Mouse (Mus musculus) kidney, postnatal 4 days (tissue): ENCODE data around the gene Ndc80.
"Not testable (repeated sequence)": the region's sequence is repeated elsewhere in the genome, so short reads cannot be mapped to it uniquely, and the experiment has no call there.

Experiments
- DNase-seq, 2 experiments: peaks; one replicate each; pipeline ENCODE4 v3.0.0; 2021; ENCODE audit warnings: mixed read lengths in 2 of 2

Gene Ndc80

DNA sequence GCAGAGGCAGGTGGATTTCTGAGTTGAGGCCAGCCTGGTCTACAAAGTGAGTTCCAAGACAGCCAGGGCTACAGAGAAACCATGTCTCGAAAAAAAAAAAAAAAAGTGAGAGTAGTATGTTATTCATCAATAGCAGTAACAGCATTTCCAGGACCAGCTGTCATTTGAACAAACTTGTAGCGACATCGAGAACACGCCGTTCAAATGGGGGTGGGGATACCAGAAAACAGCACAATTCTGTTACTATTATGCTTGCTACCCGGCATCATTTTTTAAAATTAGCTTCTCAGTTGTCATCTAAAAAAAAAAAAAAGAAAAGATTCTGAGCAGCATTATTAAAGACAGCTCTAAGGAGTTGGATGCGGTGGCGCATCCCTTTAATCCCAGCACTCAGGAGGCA, 49.2 kb downstream of the Ndc80 start:
- DNase-seq = no peak

DNA sequence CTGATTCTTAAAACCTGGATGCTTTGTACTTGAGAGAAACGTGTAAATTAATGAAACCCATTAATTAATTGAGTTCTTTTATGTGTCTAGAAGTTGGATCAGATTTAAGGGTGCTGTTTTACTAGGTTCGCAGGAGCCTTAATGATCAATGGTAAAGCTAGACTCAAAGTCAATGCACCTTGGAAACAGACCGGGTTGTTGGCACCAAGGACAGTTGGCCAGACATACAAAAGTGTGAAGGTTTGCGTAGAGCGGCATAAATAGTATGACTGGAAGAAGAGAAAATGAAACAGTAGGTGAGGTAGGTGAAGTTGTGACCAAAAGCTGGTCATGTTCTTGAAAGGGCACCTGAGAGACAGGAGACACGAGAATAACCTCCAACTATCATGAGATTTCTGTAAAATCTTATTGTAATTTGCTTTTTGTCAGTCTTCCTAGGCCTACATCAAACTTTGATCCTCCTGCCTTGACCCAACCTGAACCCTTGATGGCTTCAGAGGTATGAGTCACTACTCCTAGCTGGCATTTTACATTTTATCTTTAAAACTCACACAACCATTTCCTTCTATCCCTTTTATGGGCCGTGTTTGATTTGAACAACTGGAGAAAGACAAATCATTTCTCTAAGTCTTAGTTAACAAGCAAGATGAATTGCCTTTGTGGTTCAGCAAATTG, 50.2 kb downstream of the Ndc80 start:
- DNase-seq = no peak

DNA sequence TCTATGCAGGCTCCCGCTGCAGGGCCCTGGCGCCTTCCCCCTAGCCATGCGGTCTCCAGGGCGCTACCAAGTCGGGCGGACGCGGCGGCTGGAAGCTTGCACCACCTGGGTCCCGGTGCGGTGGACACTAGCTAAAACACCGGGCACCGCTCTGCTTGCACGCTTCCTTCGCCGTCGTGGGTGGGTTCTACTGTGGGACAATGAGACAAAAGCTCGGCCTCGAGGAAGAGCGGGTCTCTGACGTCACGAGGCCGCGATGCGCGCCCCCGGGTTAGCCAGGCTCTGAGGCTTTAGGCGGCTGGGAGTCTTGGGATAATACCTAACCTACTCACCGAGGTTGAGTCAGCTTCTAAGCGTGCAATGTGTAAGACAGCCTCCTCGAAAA, 51.0 kb downstream of the Ndc80 start:
- peak; percentile 79 to 86 for DNase-seq

DNA sequence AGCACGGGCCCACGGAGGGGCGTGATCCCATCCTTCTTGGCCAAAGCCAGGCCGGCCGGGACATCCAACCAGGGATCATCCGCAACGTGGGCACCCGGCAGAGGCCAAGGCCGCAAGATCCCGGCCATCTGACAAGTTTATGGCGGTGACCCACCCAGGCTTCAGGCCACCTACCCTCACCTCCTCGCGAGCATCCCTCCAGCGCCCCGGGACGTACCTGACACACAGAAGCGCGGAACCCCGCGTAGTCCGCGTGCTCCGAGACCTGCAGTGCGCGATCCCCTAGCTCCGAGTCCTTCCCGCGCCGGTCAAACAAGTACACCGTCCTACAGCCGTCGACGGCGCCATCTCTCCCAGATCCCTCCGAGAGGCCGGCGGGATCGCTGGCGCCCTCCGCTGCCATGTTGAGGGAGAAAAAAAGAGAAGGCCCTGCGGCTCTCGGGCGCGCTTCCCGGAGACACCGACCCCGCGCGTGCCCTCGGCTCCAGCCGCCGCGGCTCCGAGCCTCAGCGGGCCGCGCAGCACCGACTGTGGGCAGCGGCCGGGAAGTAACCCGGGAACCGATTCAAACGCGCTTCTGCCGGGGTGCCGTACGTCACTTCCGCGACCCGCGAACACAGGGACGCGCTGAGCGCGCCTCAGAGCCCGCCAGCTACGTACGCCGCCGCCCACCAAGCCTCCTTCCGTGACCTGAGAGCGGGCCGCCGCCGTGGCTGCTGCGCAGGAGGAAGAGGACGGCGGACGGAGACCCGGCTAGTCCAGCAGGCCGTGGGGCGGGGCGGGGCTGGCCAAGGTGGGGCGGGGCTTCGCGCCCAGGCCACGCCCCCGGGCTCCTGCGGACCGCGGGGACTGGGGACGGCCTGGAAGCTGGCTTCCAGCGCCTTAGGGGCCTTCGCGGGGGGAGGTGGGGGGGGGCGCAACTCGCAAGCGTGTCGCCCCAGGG, 51.6 kb downstream of the Ndc80 start, which contains the start of gene Smchd1:
TSS of gene Smchd1 (minus strand) at position 582 of the 943 bp plus-strand sequence.
- DNase-seq = peak; percentile 94 to 97

DNA sequence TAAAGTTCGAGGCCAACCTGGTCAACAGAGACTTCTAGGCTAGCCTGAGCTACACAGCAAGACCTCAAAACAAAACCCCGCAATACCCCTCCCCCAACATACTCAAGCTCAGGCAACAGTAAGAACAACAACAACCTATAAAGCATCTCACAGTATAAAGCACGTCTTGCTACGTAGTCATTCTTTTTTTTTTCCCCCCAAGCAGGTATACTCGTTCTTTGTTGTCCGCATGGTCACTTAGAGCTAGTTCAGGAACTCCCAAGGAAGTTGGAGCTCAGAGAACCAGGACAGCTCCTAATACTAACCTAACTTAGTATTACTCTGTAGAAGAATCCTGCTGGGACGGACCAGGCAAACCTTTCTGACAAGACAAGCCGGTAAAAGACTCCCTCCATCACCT, 52.5 kb downstream of the Ndc80 start:
- no peak for DNase-seq

DNA sequence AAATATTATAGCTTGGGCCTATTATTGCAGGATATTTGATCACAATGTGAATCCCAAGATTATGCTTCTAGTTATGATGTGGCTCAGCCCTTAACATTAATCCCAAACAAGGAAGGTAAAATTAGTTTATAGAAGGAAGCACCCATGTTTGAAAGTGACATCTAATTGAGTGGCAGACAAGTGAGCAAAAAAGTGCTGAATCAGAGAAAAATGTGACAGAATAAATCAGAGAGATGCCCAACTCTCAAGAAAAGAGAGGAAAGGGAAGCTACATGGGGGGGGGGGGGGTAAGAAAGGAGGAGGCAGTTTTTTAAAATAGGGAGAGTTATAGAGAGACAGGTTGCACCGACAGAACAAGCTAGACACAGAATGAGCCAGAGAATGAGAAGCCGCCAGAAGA, 55.4 kb downstream of the Ndc80 start:
- no peak for DNase-seq

DNA sequence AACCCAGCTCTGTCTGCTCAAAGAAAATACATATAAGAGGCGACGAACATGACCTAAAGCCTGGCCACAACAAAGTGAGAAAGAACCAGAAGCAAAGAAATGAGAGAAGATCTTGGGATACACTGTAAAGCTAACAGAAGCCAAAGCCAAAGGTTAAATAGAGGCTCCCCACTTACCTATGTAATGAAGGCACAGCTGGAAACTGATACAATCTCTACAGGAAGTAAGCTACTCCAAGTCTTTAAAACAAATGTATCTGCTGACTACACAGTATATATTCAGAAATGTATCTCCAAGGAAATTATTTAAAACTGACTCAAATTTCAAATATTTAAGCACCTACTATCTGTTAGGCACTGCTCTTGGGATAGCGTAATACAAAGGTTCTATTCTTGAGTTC, 66.3 kb downstream of the Ndc80 start:
- DNase-seq = no peak

DNA sequence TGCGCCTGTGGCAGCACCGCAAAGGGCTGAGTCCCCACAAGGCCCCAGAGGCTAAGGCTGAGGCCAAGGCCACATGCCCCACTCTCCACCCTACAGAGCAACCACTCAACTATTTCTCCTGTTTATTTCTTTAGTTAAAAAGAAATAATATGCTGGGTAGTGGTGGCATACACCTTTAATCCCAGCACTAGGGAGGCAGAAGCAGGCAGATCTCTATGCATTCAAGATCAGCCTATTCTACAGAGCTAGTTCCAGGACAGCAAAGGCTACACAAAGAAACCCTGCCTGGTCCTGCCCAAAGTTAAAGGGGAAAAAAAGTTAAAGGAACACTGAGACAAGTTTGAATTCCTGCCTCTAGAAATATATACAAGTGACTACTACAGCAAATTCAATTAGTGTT, 66.8 kb downstream of the Ndc80 start, which contains the start of gene Gm4707:
TSS of gene Gm4707 (minus strand) at position 101 of the 400 bp plus-strand sequence.
- DNase-seq = no peak

DNA sequence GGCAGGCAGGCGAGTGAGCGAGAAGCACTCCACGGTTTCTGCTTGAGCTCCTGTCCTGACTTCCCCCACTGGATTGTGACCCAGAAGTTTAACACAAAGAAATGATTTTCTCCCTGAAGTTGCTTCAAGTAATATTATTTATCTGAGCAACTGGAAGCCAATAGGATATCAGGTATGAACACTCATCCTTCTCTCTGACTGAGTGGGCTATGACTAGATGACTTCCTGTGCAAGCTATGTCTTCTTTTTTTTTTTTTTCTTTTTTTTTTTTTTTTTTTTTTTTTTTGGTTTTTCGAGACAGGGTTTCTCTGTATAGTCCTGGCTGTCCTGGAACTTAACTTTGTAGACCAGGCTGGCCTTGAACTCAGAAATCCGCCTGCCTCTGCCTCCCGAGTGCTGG, 69.3 kb downstream of the Ndc80 start:
- not testable (repeated sequence) for DNase-seq
